Mouse (Mus musculus) limb, embryonic 10.5 days (tissue): ENCODE data around the gene Dcaf8. TPM values are rescaled to one million over a fixed set of nuclear protein-coding genes. Genes with fewer than 3 reads are reported as not detected.

ENCODE experiments used
- DNase-seq: peaks from one replicate; pipeline ENCODE4 v3.0.0-alpha.2; 2017; ENCODE audit warnings: low spot score
- H3K27ac ChIP-seq: fragments of 300-500 bp; sonication (generic); 2 replicates; pipeline ENCODE4 v1.5.1; 2016; ENCODE audit warnings: mild to moderate bottlenecking
- H3K27me3 ChIP-seq: fragments of 300-500 bp; sonication (generic); 2 replicates; pipeline ENCODE4 v1.6.1; 2016; ENCODE audit warnings: low read depth, mild to moderate bottlenecking; ENCODE audit not compliant: poor library complexity, severe bottlenecking
- H3K36me3 ChIP-seq: fragments of 300-500 bp; sonication (generic); 2 replicates; pipeline ENCODE4 v1.6.1; 2016; ENCODE audit warnings: mild to moderate bottlenecking, moderate library complexity
- H3K4me1 ChIP-seq: fragments of 300-500 bp; sonication (generic); 2 replicates; pipeline ENCODE4 v1.6.1; 2016
- H3K4me3 ChIP-seq: fragments of 300-500 bp; sonication (generic); 2 replicates; pipeline ENCODE4 v1.5.1; 2016; ENCODE audit warnings: mild to moderate bottlenecking, moderate library complexity
- H3K9me3 ChIP-seq: fragments of 300-500 bp; sonication (generic); replicated peaks from 2 replicates; pipeline ENCODE4 v1.6.1; 2016; ENCODE audit warnings: mild to moderate bottlenecking
- WGBS: fragments of 180-500 bp; shearing (Covaris S2); methylation state at CpG from one replicate; pipeline ENCODE4 v1.1.7; 2016; 5-methylcytosine and 5-hydroxymethylcytosine counted together
- polyA plus RNA-seq: library from polyadenylated mRNA; unstranded; fragments of >200 nt; fragmentation: Nextera tagmentation; extraction: Ambion mirVana; gene quantifications from 2 replicates; pipeline ENCODE4 v1.2.1, GENCODE M21; 2016

The Dcaf8 gene
- polyA plus RNA-seq, 1 experiment from 2014 or later: 156 TPM

DNA sequence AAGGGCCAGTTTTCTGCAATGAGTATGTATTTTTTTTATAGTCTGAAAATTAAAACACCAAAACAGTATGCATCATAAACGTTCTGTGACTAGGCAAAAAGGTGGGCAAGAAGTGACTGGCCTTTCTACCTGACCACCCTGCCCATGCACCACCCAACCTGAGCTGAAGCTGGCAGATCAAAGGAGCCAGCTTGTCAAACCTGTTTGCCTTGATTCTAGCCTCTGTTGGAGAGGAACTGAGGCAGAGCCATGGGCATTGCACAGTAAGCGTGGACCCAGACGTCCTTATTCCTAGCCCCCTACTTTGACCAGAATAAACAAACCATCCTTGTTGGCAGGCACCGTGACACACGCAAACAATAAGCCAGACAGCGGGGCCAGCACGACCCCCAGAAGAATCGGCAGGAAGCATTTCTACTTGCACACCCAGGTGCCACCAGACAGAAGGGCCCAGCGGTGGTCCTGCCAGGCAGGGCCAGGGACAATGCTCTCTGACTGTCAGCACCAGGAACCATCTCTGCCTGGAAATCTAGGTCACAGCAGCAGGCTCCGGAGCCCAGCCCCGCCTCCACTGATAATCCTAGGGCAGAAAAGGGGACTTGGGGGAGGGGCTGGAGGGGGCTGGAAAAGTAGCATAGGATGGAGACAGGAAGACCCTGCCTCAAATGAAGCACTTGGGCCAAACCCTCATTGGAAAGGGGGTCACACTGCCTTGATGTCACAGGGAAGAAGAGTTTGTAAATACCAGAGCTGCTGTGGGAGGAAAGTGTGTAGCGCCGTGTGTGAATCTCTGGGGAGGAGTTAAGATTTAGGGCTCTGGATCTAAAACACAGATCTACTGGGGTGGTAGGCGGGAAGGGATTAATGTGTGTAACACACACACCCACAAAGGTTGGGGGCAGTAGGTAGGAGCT lies 54.3 kb downstream of the Dcaf8 start:
- peaks cover 68% of the 10 kb centered on the region for H3K4me1 ChIP-seq
- no peaks in the 10 kb centered on the region for H3K9me3 ChIP-seq
- peak overlapping the region; percentile 77 for H3K27ac ChIP-seq
- 23% methylated on average over 14 of the region's 14 CpGs for WGBS
- 0 out of 2 replicates have a peak overlapping the region, but pooled peaks have one; percentile 17 for H3K4me3 ChIP-seq
- DNase-seq: no peak
- H3K36me3 ChIP-seq: peaks cover 54% of the 10 kb centered on the region
- no peaks in the 10 kb centered on the region for H3K27me3 ChIP-seq

DNA sequence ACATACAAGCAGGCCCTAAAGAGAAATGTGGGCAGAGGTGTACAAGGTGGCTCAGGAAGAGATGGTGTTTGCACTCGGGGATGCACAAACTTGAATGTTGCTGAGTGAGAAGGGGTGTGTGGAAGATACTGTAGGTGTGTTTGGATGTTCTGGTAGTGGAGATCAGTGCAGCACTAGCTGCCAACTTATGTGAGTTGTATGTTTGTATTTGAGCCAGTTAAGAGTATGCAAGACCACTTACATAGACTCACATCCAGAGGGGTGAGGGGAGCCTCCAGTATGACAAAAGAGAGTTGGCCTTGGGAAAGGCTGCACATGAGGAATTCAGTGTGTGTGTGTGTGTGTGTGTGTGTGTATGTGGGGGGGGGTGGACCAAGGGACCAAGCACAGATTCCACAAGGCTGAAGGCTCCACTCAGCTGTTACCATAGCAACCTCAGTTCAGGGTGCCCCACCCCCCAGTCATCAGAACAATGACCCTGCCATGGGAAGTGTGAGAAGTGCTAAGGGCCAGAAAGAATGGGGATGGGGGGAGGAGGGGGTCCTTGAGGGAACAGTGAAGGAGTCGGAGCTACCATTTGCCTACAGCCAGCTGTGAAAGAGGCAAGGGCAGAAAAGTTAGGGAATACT lies 55.1 kb downstream of the Dcaf8 start:
- DNase-seq: peak; percentile 53
- no peaks in the 10 kb centered on the region for H3K27me3 ChIP-seq
- 32% methylated on average over 2 of the region's 2 CpGs for whole genome bisulfite sequencing
- H3K9me3 ChIP-seq: no peaks in the 10 kb centered on the region
- peaks cover 71% of the 10 kb centered on the region for H3K4me1 ChIP-seq
- H3K36me3 ChIP-seq: peaks cover 46% of the 10 kb centered on the region
- peak overlapping the region; percentile 77 for H3K27ac ChIP-seq
- H3K4me3 ChIP-seq: peak overlapping the region; percentile 18; the same call in 1 of the 2 replicates

DNA sequence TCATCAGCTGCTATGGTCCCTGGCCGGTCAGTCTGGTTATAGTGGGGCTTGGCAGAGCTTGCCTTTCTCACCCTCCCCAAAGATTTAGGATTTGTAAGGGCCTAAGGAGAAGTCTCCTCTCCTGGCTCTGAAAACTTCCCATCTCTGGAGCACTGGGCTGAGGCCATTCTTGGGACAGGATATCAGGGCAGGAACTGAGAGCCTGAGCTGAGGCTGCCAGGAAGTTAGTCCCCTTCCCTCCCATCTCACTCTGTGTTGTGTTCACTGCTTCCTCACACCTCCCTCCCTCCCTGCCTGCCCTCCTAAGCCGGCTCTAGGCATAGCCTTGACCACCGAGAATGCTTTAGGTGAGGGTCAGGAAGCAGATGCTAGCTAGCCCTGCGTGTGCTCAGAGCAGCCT lies 55.7 kb downstream of the Dcaf8 start:
- WGBS: 8% methylated on average over 4 of the region's 4 CpGs
- H3K9me3 ChIP-seq: no peaks in the 10 kb centered on the region
- H3K27me3 ChIP-seq: no peaks in the 10 kb centered on the region
- H3K4me3 ChIP-seq: peak overlapping the region; percentile 18; the same call in 1 of the 2 replicates
- H3K36me3 ChIP-seq: peaks cover 40% of the 10 kb centered on the region
- no peak for DNase-seq
- peak overlapping the region; percentile 77 for H3K27ac ChIP-seq
- peaks cover 71% of the 10 kb centered on the region for H3K4me1 ChIP-seq

DNA sequence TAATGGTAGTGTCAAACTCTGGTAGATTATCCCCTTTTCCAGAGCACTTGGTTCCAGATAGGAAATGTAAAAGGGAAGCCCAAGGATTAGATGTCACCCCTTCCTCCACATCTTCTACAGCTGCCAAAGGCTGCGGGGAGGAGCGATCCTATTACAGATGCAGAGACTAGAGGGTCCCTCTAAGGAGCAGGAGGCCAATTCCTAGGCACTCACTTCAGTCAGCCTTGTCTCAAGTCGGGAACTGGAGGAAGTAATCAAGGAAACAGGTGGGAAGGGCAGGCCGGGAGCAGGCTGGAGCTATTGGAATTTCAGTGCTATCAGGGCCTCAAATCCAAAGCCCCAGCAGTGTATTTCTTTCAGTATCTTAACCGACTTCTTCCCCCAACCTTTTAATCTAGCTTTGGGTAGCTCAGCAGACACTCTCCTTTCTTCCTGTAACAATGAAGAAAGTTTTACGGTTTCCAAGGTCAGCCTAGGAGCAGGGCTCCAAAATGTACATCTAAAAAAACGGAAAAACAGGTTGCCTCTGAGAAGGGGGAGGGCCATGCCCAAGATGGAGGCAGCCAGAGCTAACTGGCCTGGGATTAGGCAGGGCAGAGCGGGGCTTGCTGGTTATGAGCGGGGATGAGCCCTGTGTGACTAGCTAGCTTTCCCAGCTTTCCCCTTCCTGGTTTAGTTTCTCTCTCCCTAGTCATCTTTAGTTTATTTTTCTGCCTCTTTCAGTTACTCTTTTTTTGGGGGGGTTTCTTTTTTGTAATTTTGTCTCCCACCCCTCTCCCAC lies 56.3 kb downstream of the Dcaf8 start:
- Histone ChIP-seq H3K27ac (peak overlapping the region; percentile 77), H3K36me3 (peaks cover 36% of the 10 kb centered on the region), H3K9me3 (no peaks in the 10 kb centered on the region), H3K4me3 (0 out of 2 replicates have a peak overlapping the region, but pooled peaks have one; percentile 68), H3K4me1 (peaks cover 71% of the 10 kb centered on the region), H3K27me3 (no peaks in the 10 kb centered on the region)
- no peak for DNase-seq
- WGBS: 24% methylated on average over 9 of the region's 9 CpGs

DNA sequence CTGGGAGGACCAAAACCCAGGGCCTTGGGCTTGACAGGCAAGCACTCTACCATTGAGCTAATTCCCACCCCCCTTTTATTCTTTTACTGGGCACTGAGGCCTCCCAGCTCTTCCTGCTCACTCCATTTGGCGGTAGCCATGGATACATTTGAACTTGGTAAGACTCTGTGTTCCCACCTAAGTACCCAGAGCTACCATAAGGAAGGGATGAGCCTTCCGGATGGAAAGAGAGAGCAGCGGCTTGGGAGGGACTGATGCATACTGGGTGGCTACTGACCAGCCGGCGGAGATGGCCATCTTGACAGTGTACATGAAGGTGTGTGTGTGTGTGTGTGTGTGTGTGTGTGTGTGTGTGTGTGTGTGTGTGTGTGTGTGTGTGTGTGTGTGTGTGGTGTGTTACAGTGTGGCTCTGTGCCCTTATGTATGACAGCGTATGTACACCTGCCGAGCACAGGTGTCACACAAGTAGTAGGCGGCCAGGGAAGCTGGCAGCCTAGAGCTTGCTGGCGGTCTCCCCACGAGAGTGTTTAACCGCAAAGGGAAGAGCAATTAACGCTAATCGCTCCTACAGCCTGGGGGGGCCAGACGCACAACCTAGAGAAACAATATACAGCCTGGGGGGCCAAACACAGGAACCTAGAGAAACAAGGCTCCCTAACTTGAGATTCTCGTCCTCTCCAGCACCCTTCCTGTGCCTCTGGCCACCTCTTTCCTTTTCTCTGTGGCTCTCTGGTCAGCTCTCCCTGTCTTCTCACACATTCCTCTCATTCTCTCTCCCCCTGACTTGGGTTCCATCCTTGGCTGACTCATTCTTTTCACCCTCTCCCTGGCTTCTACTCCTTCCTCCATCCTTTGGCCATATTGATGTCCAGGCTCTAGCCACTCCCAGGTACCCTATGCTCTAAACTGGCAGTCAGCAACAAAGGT lies 57.2 kb downstream of the Dcaf8 start:
- Histone ChIP-seq H3K27me3 (no peaks in the 10 kb centered on the region), H3K4me1 (peaks cover 71% of the 10 kb centered on the region), H3K9me3 (no peaks in the 10 kb centered on the region), H3K4me3 (peak overlapping the region; percentile 68), H3K36me3 (peaks cover 27% of the 10 kb centered on the region), H3K27ac (peak overlapping the region; percentile 77)
- 46% methylated on average over 15 of the region's 15 CpGs for WGBS
- no peak for DNase-seq

DNA sequence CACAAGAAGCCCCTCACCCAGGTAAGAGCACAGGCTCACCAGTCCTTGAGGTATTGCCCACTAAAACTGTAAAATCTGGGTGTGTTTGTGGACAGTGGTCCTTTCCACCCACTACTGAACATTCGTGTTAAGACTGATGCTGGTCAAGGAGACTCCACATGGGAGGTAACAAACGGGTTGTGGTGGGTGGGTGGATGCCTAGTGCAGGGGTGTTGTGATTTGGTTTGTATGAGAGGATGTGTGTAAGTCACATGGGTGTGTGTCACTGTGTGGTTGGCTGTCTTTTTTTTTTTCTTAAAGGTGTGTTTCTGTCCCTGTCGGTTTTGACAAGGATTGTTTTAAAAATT lies 57.8 kb downstream of the Dcaf8 start:
- peak overlapping the region; percentile 68 for H3K4me3 ChIP-seq
- peaks cover 65% of the 10 kb centered on the region for H3K4me1 ChIP-seq
- H3K27me3 ChIP-seq: no peaks in the 10 kb centered on the region
- H3K9me3 ChIP-seq: no peaks in the 10 kb centered on the region
- no peak for DNase-seq
- peaks cover 21% of the 10 kb centered on the region for H3K36me3 ChIP-seq
- WGBS: 29% methylated on average over 3 of the region's 3 CpGs
- H3K27ac ChIP-seq: peak overlapping the region; percentile 91

DNA sequence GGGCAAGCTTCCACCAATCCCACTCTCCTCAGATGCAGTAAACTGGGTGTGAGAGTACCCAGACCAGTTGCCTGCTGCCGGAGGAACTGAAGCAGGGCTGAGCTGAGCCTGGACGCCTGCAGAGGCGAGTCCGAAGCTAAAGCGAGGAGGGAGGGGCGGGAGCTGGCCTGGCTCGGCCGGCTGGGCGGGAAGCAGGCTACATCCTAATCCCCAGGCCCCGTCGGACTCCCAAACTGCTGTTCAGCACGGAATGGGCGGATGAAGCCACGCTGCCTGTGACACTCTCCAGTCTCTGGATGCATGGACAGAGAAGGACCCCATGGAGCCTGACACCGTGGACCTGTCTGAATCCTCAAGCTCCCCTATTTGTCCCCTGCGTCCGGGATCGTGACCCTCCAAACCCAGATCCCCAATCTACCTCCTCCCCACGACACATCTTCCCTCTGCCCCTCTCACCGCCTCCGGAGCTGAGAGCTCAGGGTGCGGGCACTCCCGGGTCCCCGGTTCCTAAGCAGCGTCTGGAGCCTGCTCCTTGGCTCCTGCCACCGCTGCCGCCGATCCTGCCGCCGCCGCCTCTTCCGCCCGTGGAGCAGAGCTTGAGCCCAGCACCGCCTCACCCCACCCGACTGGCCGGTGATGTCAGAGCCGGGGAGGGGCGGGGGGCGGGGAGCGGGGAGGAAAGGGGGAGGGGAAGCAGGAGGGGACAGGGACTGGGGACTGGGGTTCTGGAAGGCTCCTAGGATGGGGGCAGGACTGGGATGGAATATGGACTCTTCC lies 58.4 kb downstream of the Dcaf8 start, which contains the start of gene Pea15a:
Pea15a (minus strand) TSS at position 664 of the 777 bp plus-strand sequence.
- Histone ChIP-seq H3K4me3 (peak within 1 kb of the TSS; percentile 68), H3K4me1 (peaks cover 59% of the 10 kb centered on the region), H3K27ac (peak within 1 kb of the TSS; percentile 91), H3K36me3 (peaks cover 15% of the 10 kb centered on the region), H3K27me3 (no peaks in the 10 kb centered on the region), H3K9me3 (no peaks in the 10 kb centered on the region)
- under 1% methylated on average over 40 of the region's 40 CpGs for WGBS
- DNase-seq: peak; percentile 88

DNA sequence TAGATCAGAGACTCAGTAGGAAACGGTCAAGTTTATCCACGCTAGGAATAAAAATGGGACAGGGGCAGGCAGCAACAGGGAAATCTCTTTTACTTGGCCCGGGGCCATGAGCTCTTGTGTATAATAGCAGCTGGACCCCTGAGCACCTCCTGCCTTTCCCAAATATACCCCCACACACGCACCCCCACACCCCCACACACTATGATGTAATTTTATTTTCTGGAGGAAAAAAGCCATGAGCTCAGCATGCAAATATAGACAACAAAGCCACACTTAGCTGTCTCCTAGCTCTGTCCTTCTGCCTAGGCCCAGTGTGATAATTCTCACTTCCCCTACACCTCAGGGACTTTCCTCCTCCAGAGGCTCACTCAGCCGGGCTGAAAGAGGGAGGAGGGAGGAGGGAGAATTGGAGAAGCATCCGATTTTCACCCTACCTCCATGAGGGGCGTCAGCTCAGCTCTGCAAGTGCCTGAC lies 59.3 kb downstream of the Dcaf8 start:
- Histone ChIP-seq H3K27ac (peak overlapping the region; percentile 91), H3K36me3 (peaks cover 6% of the 10 kb centered on the region), H3K4me3 (peak overlapping the region; percentile 68; the same call in 1 of the 2 replicates), H3K9me3 (no peaks in the 10 kb centered on the region), H3K4me1 (peaks cover 54% of the 10 kb centered on the region), H3K27me3 (no peaks in the 10 kb centered on the region)
- 25% methylated on average over 7 of the region's 7 CpGs for WGBS
- no peak for DNase-seq

DNA sequence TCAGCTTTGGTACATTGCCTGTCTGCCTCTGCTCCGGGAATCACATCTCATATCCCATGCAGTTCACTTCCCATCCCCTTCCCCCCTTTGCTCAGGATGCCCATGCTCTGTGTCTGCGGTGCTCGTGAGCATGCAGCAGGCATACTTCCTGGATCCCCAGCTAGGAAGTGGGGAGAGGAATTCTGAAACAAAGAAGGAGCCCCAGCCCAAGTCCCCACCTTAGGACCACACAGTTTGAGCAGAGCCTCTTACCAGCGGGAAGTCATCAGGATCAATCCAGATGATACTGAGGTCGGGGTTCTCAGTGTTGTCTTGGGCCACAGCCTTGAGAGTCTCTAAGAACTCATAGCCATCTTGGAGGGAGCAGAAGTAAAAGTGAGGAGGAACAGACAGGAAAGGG lies 64.9 kb downstream of the Dcaf8 start:
- peak overlapping the region; percentile 65 for H3K27ac ChIP-seq
- WGBS: 61% methylated on average over 5 of the region's 5 CpGs
- DNase-seq: no peak
- H3K27me3 ChIP-seq: no peaks in the 10 kb centered on the region
- H3K9me3 ChIP-seq: no peaks in the 10 kb centered on the region
- no peak overlapping the region for H3K4me3 ChIP-seq
- H3K4me1 ChIP-seq: peaks cover 24% of the 10 kb centered on the region
- no peaks in the 10 kb centered on the region for H3K36me3 ChIP-seq

DNA sequence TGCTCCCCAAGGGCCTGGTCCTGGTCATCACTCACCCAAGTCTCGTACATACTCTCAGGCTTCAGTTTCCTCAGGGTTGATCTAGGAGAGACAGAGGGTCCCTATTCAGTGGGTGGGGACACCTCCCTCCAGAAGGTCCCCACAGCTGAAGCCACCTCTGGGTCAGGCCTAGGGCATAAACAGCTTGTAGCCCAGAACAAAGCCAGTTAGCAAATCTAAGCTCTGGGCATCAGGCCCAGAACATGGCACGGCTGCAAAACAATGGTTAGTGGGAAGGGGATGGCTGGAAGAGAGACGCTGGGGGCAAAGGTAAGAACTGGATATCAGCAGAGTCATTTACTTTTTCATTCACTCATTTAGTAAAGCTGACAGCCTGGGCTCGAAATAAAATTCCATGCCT lies 65.9 kb downstream of the Dcaf8 start:
- WGBS: 85% methylated on average over 4 of the region's 4 CpGs
- Histone ChIP-seq H3K36me3 (no peaks in the 10 kb centered on the region), H3K4me1 (peaks cover 30% of the 10 kb centered on the region), H3K27ac (peak overlapping the region; percentile 65), H3K9me3 (no peaks in the 10 kb centered on the region), H3K4me3 (no peak overlapping the region), H3K27me3 (no peaks in the 10 kb centered on the region)
- DNase-seq: no peak

DNA sequence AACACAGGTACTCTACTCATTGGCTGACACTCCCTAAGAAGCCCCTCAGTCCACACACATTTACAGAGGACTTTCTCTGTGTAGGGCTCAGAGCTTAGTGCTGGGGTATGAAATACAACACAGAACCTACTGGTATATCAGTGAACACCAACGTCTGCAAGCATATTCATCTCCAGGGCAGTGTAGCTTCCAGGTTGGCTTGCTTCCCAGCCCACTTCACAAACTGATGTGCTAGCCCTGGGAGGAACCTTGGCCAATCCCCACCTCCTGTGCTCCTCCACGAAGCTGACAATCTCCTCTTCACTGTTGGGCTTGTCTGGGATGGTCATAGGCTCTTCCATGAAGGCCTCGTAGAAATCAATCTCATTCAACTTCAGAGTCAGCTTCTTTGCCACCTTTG lies 66.9 kb downstream of the Dcaf8 start:
- Histone ChIP-seq H3K27me3 (no peaks in the 10 kb centered on the region), H3K9me3 (no peaks in the 10 kb centered on the region), H3K27ac (no peak overlapping the region), H3K4me1 (peaks cover 36% of the 10 kb centered on the region), H3K36me3 (no peaks in the 10 kb centered on the region), H3K4me3 (no peak overlapping the region)
- WGBS: 79% methylated on average over 3 of the region's 3 CpGs
- DNase-seq: no peak
